Mouse (Mus musculus): ENCODE data around the gene Mical3.

Mical3 gene

GRCm38 (mm10) chr6:121045345-121046080 lies 85.3 kb downstream of the Mical3 start:
- no peak for DNase-seq

DNA sequence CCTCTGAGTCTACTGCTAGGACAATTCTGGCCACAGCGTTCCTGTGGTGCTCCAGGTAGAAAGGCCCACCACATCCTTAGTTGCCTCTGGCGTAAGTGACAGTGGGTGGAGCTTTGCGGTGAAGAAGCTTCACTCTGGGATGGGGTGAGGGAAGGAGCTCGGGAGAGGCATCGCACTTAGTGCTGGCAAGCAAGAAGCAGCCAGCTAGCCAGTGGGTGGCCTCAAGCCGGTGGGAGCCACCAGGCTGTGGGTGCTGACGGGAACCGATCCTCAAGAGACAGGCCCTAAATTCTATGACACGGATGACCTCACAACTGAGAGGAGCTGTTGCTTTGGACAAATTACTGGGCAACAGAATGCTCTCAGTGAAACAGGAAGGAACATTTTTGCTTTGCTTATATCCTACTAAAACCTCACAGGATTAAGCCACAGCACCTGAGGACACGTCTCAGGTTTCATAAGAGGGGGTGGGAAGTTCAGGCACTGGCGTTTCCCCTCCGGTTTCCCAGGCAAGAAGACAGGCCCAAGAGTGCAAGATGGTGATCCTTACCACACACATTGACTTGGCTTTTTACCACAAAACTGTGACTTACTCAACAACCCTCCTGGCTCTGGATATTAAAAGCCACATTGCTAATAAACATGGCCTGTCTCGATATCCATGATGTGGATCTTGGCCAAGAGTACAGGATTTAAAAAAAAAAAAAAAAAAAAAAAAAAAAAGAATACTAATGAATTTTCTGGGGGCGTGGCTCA lies 87.2 kb downstream of the Mical3 start:
- no peak for DNase-seq

- DNase-seq: no peak
Observed at GRCm38 (mm10) chr6:121039719-121040118, 91.1 kb downstream of the Mical3 start.

DNA sequence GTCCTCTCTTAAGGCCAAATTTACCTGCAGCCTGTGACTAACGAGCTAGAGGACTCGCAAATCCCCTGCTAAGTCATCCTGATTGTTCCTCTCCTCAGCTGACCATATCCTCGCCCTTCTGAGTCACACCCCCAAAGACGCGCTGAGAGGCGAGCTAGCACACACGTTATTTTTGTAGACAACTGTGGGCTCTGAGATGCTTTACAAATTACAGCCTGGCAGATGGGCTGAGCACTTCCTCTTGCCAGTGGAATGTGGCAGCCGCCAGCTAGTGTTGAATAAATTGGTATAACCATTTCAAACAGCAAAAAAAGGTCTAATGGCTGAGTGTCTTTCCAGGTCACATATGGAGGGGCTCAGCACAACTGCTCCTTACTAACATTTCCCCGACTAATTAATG lies 91.5 kb downstream of the Mical3 start:
- no peak for DNase-seq

- no peak for DNase-seq
Observed at GRCm38 (mm10) chr6:121037086-121037485, 93.7 kb downstream of the Mical3 start.

GRCm38 (mm10) chr6:121035929-121036328 lies 94.9 kb downstream of the Mical3 start:
- no peak for DNase-seq

GRCm38 (mm10) chr6:121035268-121035667 lies 95.5 kb downstream of the Mical3 start:
- DNase-seq: no peak

DNA sequence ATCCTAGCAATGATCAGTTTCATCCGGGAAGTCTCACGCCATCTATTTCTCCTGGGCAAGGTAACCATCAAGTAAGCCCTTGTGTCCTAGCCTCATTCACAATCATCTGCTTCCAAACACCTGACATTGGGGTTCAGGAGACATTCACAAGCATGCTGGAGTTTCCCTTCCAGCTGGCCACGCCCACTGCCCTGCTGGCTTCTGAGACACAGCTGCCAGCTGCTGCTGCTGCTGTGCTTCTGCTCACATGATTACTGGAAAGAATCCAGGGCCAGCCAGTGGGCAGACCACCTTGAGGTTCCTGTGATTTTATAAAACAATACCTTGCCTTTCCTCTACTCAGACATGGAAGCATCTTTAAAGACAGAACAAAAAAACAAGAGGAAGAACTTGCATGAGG lies 97.5 kb downstream of the Mical3 start:
- no peak for DNase-seq

DNA sequence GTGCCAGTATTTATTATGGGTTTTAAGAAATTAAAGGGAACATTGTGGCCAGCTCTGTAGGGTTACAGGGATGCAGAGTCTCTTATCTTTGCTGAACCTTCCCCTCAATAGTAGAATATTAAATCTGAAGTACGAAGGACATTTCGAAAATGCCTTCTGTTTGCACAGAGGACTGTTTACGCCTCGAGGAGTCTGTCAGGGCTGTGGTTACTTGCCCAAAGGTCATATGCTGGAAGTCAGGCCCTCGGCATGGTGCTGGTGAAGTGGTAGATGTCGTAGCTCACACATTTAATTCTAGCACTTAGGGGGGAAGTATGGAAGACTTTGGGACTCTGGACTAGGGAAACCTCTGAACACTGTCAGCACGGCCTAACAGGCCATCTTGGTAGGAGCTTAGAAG lies 99.4 kb downstream of the Mical3 start:
- DNase-seq: no peak

DNA sequence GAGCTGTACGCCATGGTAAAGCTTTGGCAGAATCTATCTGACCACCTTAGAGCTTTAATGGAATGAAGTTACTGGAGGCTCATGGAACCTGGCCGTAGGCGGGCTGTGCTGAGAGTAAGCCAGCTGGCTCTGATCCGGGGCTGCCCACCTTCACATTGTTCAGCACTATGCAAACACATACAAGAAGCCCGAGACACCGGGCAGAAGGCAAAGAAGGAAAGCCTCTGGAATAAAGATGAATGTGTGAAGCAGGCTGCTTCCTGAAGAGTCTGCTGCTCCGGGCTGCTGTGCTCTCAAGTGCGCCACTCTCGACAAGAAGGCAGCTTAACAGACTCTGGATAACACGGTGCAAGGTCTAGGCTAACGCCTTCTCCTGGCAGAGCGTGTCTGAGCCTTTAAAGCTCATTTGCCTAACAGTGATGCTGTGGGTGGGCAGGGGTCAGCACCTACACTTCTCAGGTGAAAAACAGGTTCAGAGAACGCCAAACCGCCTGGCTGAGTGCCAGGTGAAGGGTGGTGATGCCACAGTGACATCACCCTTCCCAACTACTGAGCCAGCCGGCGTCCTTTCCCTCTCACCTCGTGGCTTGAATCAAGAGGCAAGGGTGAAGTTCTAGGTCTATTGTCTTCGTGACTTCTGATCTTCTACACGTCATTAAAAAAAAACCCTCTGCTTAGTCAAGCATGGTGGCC lies 100.8 kb downstream of the Mical3 start:
- no peak for DNase-seq

DNA sequence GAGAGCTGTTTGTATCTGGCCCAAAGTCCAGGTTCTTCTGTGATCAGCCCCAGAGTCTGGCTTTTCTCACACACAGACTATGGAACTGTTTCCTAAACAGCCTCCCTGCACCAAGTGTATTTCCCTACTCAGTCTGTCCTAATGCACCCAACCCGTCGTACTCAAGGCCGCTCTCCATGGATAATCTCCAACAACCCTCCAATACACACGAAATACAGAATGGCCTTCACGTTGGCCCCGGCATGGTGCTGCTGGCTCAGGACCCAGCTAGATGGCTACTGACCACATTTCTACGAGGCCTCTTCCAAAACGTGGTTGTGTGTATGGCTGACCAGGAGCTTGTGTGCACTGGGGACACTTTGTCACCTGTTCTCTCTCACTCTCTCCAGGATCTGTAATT lies 102.3 kb downstream of the Mical3 start:
- DNase-seq: no peak

- DNase-seq: no peak
Observed at GRCm38 (mm10) chr6:121027314-121027713, 103.5 kb downstream of the Mical3 start.

- no peak for DNase-seq
Observed at GRCm38 (mm10) chr6:121026866-121027265, 103.9 kb downstream of the Mical3 start.

DNA sequence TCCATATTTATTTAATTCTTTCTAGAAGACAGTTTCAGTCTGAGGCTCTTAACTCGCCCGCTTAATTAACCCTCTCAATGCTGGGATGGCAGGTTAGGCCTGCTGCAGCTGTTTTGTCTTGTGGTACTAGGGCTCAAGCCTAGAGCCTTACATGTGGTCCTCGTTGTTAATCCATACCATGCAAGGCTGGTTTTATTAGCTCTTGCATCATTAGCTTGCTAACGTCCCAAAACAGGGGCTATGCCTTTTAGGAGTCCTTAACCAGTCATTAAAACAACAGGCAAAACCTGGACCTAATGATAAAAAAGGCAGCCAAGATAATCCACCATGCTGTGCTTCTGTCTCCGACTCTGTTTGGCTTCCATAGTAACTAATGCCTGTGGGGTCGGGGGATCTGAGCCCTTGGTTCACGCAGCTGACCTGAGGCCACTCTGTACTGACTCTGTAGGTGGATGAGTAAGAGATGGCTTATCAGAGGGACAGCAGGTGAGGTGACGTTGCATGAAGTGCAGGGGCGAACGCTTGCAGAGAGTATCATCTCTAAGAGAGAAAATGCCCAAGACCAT lies 104.7 kb downstream of the Mical3 start:
- DNase-seq: no peak

DNA sequence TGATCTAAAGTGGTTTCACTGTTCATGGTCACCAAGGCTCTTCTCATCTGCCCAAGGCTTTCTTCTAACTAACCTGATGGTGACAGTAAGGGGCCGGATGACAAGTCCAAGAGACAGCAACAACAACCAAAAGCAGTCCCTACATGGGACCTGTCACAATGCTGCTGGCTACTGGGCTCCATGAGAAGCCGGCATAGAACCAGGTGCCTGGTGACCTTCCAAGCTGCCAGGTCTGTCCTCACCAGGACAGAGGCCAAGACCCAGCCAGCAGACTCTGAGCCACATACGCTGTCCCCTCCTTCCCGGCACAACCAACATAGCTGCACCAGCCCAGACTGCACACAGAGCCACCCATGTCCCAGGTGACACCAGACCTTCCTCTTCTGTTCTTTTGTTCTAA lies 112.7 kb downstream of the Mical3 start:
- no peak for DNase-seq

DNA sequence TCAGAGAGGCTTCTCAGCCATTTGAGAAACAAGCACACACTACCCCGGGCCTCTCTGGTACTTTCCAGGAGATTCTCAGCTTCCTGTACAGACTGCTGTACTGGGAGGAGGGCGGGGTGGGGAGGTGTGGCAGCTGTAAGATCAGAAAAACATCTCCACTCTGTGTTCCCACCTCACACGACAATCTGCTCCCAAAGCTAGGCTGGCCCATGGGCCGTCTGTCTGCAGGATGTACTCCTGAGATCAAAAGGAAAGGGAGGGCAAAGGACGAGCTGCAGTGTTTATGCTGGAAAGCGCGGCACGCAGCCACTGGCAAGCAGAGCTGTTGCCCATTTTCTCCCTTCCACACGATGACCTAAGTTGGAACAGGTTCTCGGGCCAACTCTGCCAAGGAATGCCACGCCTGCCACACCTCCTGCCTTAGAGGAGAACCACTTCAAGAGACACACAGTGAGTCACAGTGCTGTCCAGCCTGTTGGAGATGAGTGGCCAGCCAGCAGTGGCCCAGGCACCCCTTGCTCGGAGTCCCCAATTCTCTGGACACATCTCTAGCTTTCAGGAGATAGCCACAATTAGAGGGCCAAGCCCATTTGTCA lies 113.3 kb downstream of the Mical3 start:
- DNase-seq: no peak

DNA sequence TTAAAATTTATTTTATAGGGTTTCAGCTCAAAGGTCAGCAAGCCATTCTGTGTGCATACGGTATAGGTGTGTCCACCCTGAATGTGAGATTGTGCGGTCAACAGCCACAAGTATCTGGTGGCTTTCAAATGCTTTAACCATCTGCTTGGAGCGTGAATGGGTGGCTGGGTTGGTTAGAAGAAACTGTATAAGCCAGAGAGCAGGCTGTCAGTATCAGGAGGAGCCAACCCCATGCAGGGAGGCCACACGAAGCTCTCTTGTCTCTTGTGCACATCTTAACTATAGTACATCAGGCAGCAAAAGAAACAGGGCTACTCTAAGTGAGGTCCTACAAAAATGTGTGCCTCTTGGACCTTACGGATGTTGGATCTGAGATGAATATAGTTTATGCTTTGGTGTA lies 114.7 kb downstream of the Mical3 start:
- no peak for DNase-seq

GRCm38 (mm10) chr6:121014339-121014738 lies 116.5 kb downstream of the Mical3 start:
- no peak for DNase-seq

DNA sequence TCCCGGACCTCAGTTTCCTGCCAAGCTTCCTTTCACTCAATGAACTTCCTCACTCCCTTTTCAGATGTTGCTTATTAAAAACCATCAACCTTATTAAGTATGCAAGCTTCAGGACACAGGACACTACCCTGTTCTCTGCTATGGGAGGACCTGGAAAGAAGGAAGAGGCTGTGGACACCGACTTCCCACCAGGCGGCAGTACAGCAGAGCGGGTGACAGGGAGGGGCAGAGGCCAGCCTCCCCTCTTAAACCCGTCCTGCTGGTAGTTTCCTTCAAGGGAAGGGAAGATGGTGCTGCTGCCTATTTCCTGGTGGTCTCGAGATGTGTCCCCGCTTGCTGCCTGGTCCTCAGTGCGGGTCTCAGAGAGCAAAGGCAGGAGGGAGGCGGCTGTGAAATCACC lies 117.0 kb downstream of the Mical3 start:
- DNase-seq: peak; percentile 56

GRCm38 (mm10) chr6:121011709-121012108 lies 119.1 kb downstream of the Mical3 start:
- no peak for DNase-seq

GRCm38 (mm10) chr6:121009651-121010050 lies 121.1 kb downstream of the Mical3 start:
- DNase-seq: no peak

DNA sequence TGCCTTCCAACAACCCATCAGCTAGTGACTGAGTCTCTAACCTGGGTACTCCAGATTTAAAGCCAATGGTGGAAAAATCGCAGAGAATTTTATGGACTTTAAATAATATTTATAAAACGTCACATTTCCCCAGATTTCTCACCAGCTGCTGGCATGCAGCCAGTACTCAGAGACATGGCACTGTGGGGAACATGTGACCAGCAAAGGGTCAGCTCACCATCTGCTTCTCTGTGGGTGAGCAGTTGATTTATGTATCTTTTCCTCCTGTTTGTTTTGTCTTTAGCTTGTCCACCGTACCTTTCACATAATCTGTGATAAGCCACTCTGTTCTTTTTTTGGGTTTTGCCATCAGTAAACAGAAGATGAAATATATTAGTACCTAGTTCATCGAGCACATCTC lies 125.8 kb downstream of the Mical3 start:
- no peak for DNase-seq

DNA sequence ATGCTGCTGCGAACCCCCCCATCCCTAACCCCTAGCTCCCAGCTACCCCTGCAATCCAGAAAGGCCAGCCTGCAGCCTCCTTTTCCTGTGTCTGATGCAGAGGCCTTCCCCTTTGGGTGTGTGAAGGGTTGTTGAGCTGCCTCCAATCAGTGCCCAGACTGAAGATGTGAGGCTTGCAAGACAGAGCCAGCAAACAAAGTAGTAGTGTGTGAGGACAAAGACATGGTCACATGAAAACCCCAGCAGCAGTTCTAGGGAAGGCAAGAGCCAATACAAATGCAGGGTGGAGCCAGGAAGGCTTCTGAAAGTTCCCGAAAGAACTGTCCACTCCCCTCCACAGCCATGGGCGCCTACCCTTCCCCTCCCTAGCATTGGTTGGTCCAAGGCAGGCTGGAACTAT lies 127.8 kb downstream of the Mical3 start:
- no peak for DNase-seq

Data from embryo, embryonic 11 days (tissue).